ENCODE assay signal across 23 mouse cellular contexts in the genomic region with DNA sequence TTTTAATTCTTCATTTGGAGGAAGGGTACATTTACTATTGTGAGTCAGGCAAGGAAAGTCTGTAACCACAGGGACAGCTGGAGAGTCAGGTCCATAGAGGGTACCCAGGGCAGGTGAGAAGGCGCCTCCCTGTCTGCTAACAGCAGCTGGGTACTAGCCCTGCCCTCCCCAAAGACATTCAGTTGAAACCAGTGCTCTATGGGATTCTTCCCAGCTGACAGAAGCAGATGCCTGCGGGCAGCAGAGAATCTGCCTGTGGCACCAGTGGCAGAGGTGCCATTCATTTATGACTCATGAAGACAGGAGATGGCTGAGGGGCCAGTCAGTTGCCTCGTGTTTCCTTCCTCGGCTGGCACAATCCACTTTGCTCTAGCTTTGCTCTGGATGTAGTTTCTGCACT.
DNase-seq lines count a peak whose midpoint lies in the region; ATAC-seq and TF ChIP-seq lines count a peak whose summit lies in the region.
"Had no signal": no experiment of that assay in that cellular context is flagged by ENCODE, and none has a peak within 500 bp of the region (broad histone marks: within the 10 kb centered on the region; RNA-seq: fewer than 3 reads in every experiment).

No protein-coding gene starts in this region.

- H3ac ChIP-seq in myocyte (ENCODE audit: control insufficient read depth, insufficient read length), result no peak overlapping the region

- H3K79me2 ChIP-seq in myocyte (ENCODE audit: control insufficient read depth, insufficient read depth), result no peaks in the 10 kb centered on the region

- WGBS in embryonic facial prominence, embryonic 14.5 days, result 80% methylated on average over 4 of the region's 4 CpGs
- WGBS in embryonic facial prominence, embryonic 10.5 days, result 79% methylated on average over 4 of the region's 4 CpGs
- WGBS in hindbrain, embryonic 14.5 days, result 87% methylated on average over 4 of the region's 4 CpGs

- TF ChIP-seq POLR2A in myocyte (IDR thresholded peaks at IDR 0.05; ENCODE audit: insufficient read length, low read depth), result no peak

- intact Hi-C loops in heart, postnatal 36 days (cut with DNase I), result no loop called here

- no peak overlapping the region for H3K9ac ChIP-seq in embryonic facial prominence, embryonic 14.5 days (ENCODE audit: low read depth, low read length)
- H3K9ac ChIP-seq in hindbrain, embryonic 14.5 days, result no peak overlapping the region
- H3K9ac ChIP-seq: embryonic facial prominence, embryonic 12.5 days; forebrain, embryonic 13.5 days; heart, embryonic 13.5 days; hindbrain, embryonic 12.5 days; intestine, embryonic 15.5 days had no signal

- no peaks in the 10 kb centered on the region for H3K36me3 ChIP-seq in embryonic facial prominence, embryonic 14.5 days (ENCODE audit: control insufficient read depth, insufficient read depth, low read length)
- no peaks in the 10 kb centered on the region for H3K36me3 ChIP-seq in embryonic facial prominence, embryonic 10.5 days (replicated peaks)
- H3K36me3 ChIP-seq in myocyte (ENCODE audit: control insufficient read depth, insufficient read depth), result no peaks in the 10 kb centered on the region
- H3K36me3 ChIP-seq in hindbrain, embryonic 14.5 days (replicated peaks; ENCODE audit: control insufficient read depth, insufficient read depth), result no peaks in the 10 kb centered on the region
- H3K36me3 ChIP-seq: embryonic facial prominence, embryonic 12.5 days; forebrain, embryonic 10.5 days; heart, embryonic 10.5 days; heart, embryonic 13.5 days; hindbrain, embryonic 12.5 days; intestine, embryonic 15.5 days had no signal

- H3K4me3 ChIP-seq in embryonic facial prominence, embryonic 14.5 days (ENCODE audit: low read depth, low read length), result no peak overlapping the region
- no peak overlapping the region for H3K4me3 ChIP-seq in embryonic facial prominence, embryonic 10.5 days
- H3K4me3 ChIP-seq in myocyte, result no peak overlapping the region
- H3K4me3 ChIP-seq in hindbrain, embryonic 14.5 days (replicated peaks; ENCODE audit: low read length), result no peak overlapping the region
- H3K4me3 ChIP-seq: embryonic facial prominence, embryonic 12.5 days; forebrain, embryonic 10.5 days; forebrain, embryonic 13.5 days; heart, adult 2 months; heart, embryonic 10.5 days; heart, embryonic 13.5 days; hindbrain, embryonic 12.5 days; intestine, embryonic 15.5 days had no signal

- peak; percentile 70; the same call in 1 of the 2 replicates for ATAC-seq in embryonic facial prominence, embryonic 14.5 days (ENCODE audit: low read depth)
- ATAC-seq in hindbrain, embryonic 14.5 days (ENCODE audit: low FRiP score), result no peak
- ATAC-seq: hindbrain, embryonic 16.5 days; intestine, embryonic 15.5 days had no signal

- H3K27ac ChIP-seq in embryonic facial prominence, embryonic 14.5 days (replicated peaks; ENCODE audit: low read depth, low read length), result no peak overlapping the region
- H3K27ac ChIP-seq in embryonic facial prominence, embryonic 10.5 days (replicated peaks), result no peak overlapping the region
- H3K27ac ChIP-seq in hindbrain, embryonic 14.5 days, result no peak overlapping the region
- H3K27ac ChIP-seq: embryonic facial prominence, embryonic 12.5 days; forebrain, embryonic 10.5 days; forebrain, embryonic 13.5 days; heart, adult 2 months; heart, embryonic 10.5 days; heart, embryonic 13.5 days; hindbrain, embryonic 12.5 days; intestine, embryonic 15.5 days had no signal

- DNase-seq in embryonic facial prominence, embryonic 14.5 days (ENCODE audit: low spot score), result no peak
- DNase-seq in embryonic facial prominence, embryonic 10.5 days (ENCODE audit: low spot score), result no peak
- peak; percentile 22 for DNase-seq in 3134 (ENCODE audit: extremely low read depth, insufficient read length, low spot score)
- DNase-seq in MN1 (ENCODE audit: low spot score), result peak; percentile 12
- no peak for DNase-seq in heart, postnatal 36 days
- DNase-seq in hindbrain, embryonic 14.5 days (ENCODE audit: low spot score), result no peak
- DNase-seq: adrenal gland, adult 8-10 months; adrenal gland, postnatal 25 days; cerebellum, adult 11-12 months; cerebellum, adult 9-10 months; gastrocnemius, postnatal 36 days; heart, adult 2 months; heart, postnatal 14 days; kidney, adult 11 months had no signal

- H3K9me3 ChIP-seq in embryonic facial prominence, embryonic 14.5 days (ENCODE audit: control insufficient read depth, low read length), result no peaks in the 10 kb centered on the region
- H3K9me3 ChIP-seq in embryonic facial prominence, embryonic 10.5 days, result no peaks in the 10 kb centered on the region
- H3K9me3 ChIP-seq in hindbrain, embryonic 14.5 days (ENCODE audit: control insufficient read depth, low read length), result no peaks in the 10 kb centered on the region
- H3K9me3 ChIP-seq: embryonic facial prominence, embryonic 12.5 days; forebrain, embryonic 10.5 days; forebrain, embryonic 13.5 days; heart, embryonic 10.5 days; heart, embryonic 13.5 days; hindbrain, embryonic 12.5 days; intestine, embryonic 15.5 days had no signal

- no peak overlapping the region for H3K4me2 ChIP-seq in embryonic facial prominence, embryonic 14.5 days (ENCODE audit: low read depth, low read length)
- peak overlapping the region; percentile 87 for H3K4me2 ChIP-seq in myocyte (ENCODE audit: low read depth)
- no peak overlapping the region for H3K4me2 ChIP-seq in hindbrain, embryonic 14.5 days (replicated peaks)
- H3K4me2 ChIP-seq: embryonic facial prominence, embryonic 12.5 days; forebrain, embryonic 13.5 days; heart, embryonic 13.5 days; hindbrain, embryonic 12.5 days; intestine, embryonic 15.5 days had no signal

- H3K4me1 ChIP-seq in embryonic facial prominence, embryonic 14.5 days (ENCODE audit: control insufficient read depth, insufficient read depth, low read length), result peaks cover 6% of the 10 kb centered on the region
- peaks cover 22% of the 10 kb centered on the region for H3K4me1 ChIP-seq in embryonic facial prominence, embryonic 10.5 days
- no peaks in the 10 kb centered on the region for H3K4me1 ChIP-seq in hindbrain, embryonic 14.5 days (replicated peaks; ENCODE audit: control insufficient read depth, insufficient read depth, low read length)
- H3K4me1 ChIP-seq: intestine, embryonic 15.5 days had no signal

- H3K27me3 ChIP-seq in embryonic facial prominence, embryonic 14.5 days (replicated peaks; ENCODE audit: control insufficient read depth, insufficient read depth, low read length), result no peaks in the 10 kb centered on the region
- H3K27me3 ChIP-seq in embryonic facial prominence, embryonic 10.5 days (replicated peaks; ENCODE audit: low read depth, poor library complexity, severe bottlenecking), result no peaks in the 10 kb centered on the region
- H3K27me3 ChIP-seq in myocyte (ENCODE audit: control insufficient read depth, insufficient read depth, insufficient read length), result no peaks in the 10 kb centered on the region
- H3K27me3 ChIP-seq in hindbrain, embryonic 14.5 days (ENCODE audit: control insufficient read depth, insufficient read depth, low read length), result no peaks in the 10 kb centered on the region
- H3K27me3 ChIP-seq: embryonic facial prominence, embryonic 12.5 days; forebrain, embryonic 13.5 days; heart, embryonic 13.5 days; hindbrain, embryonic 12.5 days; intestine, embryonic 15.5 days had no signal

TF ChIP-seq in myocyte, 11 proteins besides CTCF, POLR2A, EP300 and RAD21:
- peak; percentile 94 to 99 (median 95) for TF ChIP-seq MYOG (IDR thresholded peaks at IDR 0.05; ENCODE audit: control insufficient read depth in 1 of 3, insufficient read depth in 1 of 3, insufficient read length in 2 of 3, low read depth in 2 of 3)
- no peak for TF ChIP-seq CEBPB (IDR thresholded peaks at IDR 0.05; ENCODE audit: insufficient read depth, poor library complexity, severe bottlenecking)
- TF ChIP-seq E2F4 (IDR thresholded peaks at IDR 0.05; ENCODE audit: insufficient read depth), result no peak
- TF ChIP-seq TCF3 (IDR thresholded peaks at IDR 0.05; ENCODE audit: insufficient read length, low read depth), result peak; percentile 93
- no peak for TF ChIP-seq REST (IDR thresholded peaks at IDR 0.05; ENCODE audit: insufficient read depth, insufficient read length)
- TF ChIP-seq TCF12 (IDR thresholded peaks at IDR 0.05; ENCODE audit: insufficient read depth, poor library complexity, severe bottlenecking), result peak; percentile 96
- no peak for TF ChIP-seq MAX (IDR thresholded peaks at IDR 0.05; ENCODE audit: low read depth)
- peak; percentile 88 to 97 (median 94) for TF ChIP-seq MYOD1 (IDR thresholded peaks at IDR 0.05; ENCODE audit: control insufficient read depth in 1 of 3, insufficient read length in 2 of 3, low read depth in 2 of 3)
- no peak for TF ChIP-seq POLR2AphosphoS2 (IDR thresholded peaks at IDR 0.05; ENCODE audit: insufficient read length, low read depth)
- TF ChIP-seq USF1 (IDR thresholded peaks at IDR 0.05; ENCODE audit: low read depth), result no peak
- no peak for TF ChIP-seq SRF (IDR thresholded peaks at IDR 0.05; ENCODE audit: control insufficient read depth, insufficient read length, low read depth)
TF ChIP-seq in myocyte: peak in this region for 4.

Comparison
In these comparisons a context has a peak if more than half of its experiments do, and no peak if none do; other contexts are left out.
1. DNase-seq: peak in 3134 (single experiment) and MN1 (single experiment); none in embryonic facial prominence, embryonic 14.5 days (single experiment), embryonic facial prominence, embryonic 10.5 days (single experiment), heart, postnatal 36 days (0 of 2) and hindbrain, embryonic 14.5 days (single experiment).